Mouse (Mus musculus): ENCODE measurements around the gene Gapvd1. TPM values are rescaled to one million over a fixed set of nuclear protein-coding genes. Genes with fewer than 3 reads are reported as not detected.
A peak's percentile ranks its signal among the peaks of the same experiment; 100 is the strongest.
"Not testable (repeated sequence)": the region's sequence is repeated elsewhere in the genome, so short reads cannot be mapped to it uniquely, and the experiment has no call there.

Gapvd1 gene
- polyA plus RNA-seq (2012; rRNA removed), result 19.0 and 19.2 TPM in 2 replicates

GRCm38 (mm10) chr2:34754551-34755358 lies at the start of gene Gapvd1:
TSS of gene Gapvd1 (minus strand) at chr2:34755232.
- peaks cover 3% of the 10 kb centered on the region; the same call in 1 of the 2 replicates for H3K4me1 ChIP-seq (ENCODE audit: control insufficient read depth, insufficient read depth, low read length)
- no peaks in the 10 kb centered on the region for H3K36me3 ChIP-seq (ENCODE audit: control insufficient read depth, insufficient read depth, low read length)
- H3K4me3 ChIP-seq (ENCODE audit: control insufficient read depth, low read depth, low read length), result peak within 1 kb of the TSS; percentile 99
- H3K27ac ChIP-seq (ENCODE audit: control insufficient read depth, insufficient read depth, low read depth, low read length), result peak within 1 kb of the TSS; percentile 94
- no peak for TF ChIP-seq CTCF (IDR thresholded peaks at IDR 0.05; ENCODE audit: control insufficient read depth, insufficient read depth, insufficient replicate concordance, low read depth, low read length)
- TF ChIP-seq POLR2A (IDR thresholded peaks at IDR 0.05; ENCODE audit: control insufficient read depth, low read depth, low read length), result no peak
- H3K27me3 ChIP-seq (ENCODE audit: control insufficient read depth, insufficient read depth, low read length), result no peaks in the 10 kb centered on the region

- peaks cover 6% of the 10 kb centered on the region for H3K4me1 ChIP-seq (ENCODE audit: control insufficient read depth, insufficient read depth, low read length)
- H3K4me3 ChIP-seq (ENCODE audit: control insufficient read depth, low read depth, low read length), result no peak overlapping the region
- no peaks in the 10 kb centered on the region; the same call in 1 of the 2 replicates for H3K36me3 ChIP-seq (ENCODE audit: control insufficient read depth, insufficient read depth, low read length)
- no peaks in the 10 kb centered on the region for H3K27me3 ChIP-seq (ENCODE audit: control insufficient read depth, insufficient read depth, low read length)
- TF ChIP-seq CTCF (IDR thresholded peaks at IDR 0.05; ENCODE audit: control insufficient read depth, insufficient read depth, insufficient replicate concordance, low read depth, low read length) (no peak), POLR2A (IDR thresholded peaks at IDR 0.05; ENCODE audit: control insufficient read depth, low read depth, low read length) (no peak)
- no peak overlapping the region for H3K27ac ChIP-seq (ENCODE audit: control insufficient read depth, insufficient read depth, low read depth, low read length)
Measured at GRCm38 (mm10) chr2:34804815-34805214, 49.8 kb upstream of the Gapvd1 start.

- no peaks in the 10 kb centered on the region for H3K27me3 ChIP-seq (ENCODE audit: control insufficient read depth, insufficient read depth, low read length)
- H3K4me1 ChIP-seq (ENCODE audit: control insufficient read depth, insufficient read depth, low read length), result peaks cover 10% of the 10 kb centered on the region
- no peak for TF ChIP-seq CTCF (IDR thresholded peaks at IDR 0.05; ENCODE audit: control insufficient read depth, insufficient read depth, insufficient replicate concordance, low read depth, low read length)
- TF ChIP-seq POLR2A (IDR thresholded peaks at IDR 0.05; ENCODE audit: control insufficient read depth, low read depth, low read length), result no peak
- no peaks in the 10 kb centered on the region; the same call in 1 of the 2 replicates for H3K36me3 ChIP-seq (ENCODE audit: control insufficient read depth, insufficient read depth, low read length)
- no peak overlapping the region for H3K4me3 ChIP-seq (ENCODE audit: control insufficient read depth, low read depth, low read length)
- H3K27ac ChIP-seq (ENCODE audit: control insufficient read depth, insufficient read depth, low read depth, low read length), result no peak overlapping the region
Measured at GRCm38 (mm10) chr2:34804172-34804571, 49.1 kb upstream of the Gapvd1 start.

- peak overlapping the region; percentile 8; the same call in 1 of the 2 replicates for H3K4me3 ChIP-seq (ENCODE audit: control insufficient read depth, low read depth, low read length)
- H3K27me3 ChIP-seq (ENCODE audit: control insufficient read depth, insufficient read depth, low read length), result no peaks in the 10 kb centered on the region
- H3K4me1 ChIP-seq (ENCODE audit: control insufficient read depth, insufficient read depth, low read length), result peaks cover 10% of the 10 kb centered on the region
- H3K36me3 ChIP-seq (ENCODE audit: control insufficient read depth, insufficient read depth, low read length), result no peaks in the 10 kb centered on the region; the same call in 1 of the 2 replicates
- H3K27ac ChIP-seq (ENCODE audit: control insufficient read depth, insufficient read depth, low read depth, low read length), result no peak overlapping the region
- TF ChIP-seq CTCF (IDR thresholded peaks at IDR 0.05; ENCODE audit: control insufficient read depth, insufficient read depth, insufficient replicate concordance, low read depth, low read length) (no peak), POLR2A (IDR thresholded peaks at IDR 0.05; ENCODE audit: control insufficient read depth, low read depth, low read length) (no peak)
Measured at GRCm38 (mm10) chr2:34803746-34804145, 48.7 kb upstream of the Gapvd1 start.

DNA sequence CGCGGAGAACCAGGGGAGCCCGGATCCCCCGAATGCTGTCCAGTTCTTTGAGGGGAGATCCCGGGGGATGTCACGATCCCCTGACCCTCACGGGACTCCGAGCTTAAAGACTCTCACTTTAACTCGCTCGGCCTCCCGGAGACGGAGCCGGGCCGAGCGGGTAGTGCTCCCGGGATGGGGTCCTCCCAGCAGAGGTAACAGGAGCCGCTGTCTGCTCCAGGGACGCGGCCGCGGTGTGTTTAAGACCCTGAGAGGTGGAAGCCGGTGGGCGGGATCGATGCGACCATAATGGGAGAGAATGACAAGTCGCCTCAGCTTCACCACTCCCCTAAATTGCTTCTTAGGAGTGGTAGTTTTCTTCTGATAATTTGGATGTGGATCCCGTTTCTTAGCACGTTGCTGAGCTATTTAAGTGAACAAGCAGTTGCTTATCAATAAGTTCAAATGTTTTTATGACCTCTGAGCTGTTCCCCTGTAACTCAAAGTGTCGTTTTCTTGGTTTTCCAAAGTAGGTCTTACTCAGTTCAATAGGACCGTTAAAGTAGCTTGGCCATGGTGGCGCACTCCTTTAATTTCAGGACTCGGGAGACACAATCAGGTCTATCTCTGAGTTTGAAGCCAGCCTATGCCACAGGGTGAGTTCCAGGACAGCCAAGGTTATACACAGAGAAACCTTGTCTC lies 47.7 kb upstream of the Gapvd1 start:
- H3K27me3 ChIP-seq (ENCODE audit: control insufficient read depth, insufficient read depth, low read length); H3K36me3 ChIP-seq (ENCODE audit: control insufficient read depth, insufficient read depth, low read length); H3K4me1 ChIP-seq (ENCODE audit: control insufficient read depth, insufficient read depth, low read length): not testable (repeated sequence)
- peak overlapping the region; percentile 87 for H3K4me3 ChIP-seq (ENCODE audit: control insufficient read depth, low read depth, low read length)
- H3K27ac ChIP-seq (ENCODE audit: control insufficient read depth, insufficient read depth, low read depth, low read length), result peak overlapping the region; percentile 87

DNA sequence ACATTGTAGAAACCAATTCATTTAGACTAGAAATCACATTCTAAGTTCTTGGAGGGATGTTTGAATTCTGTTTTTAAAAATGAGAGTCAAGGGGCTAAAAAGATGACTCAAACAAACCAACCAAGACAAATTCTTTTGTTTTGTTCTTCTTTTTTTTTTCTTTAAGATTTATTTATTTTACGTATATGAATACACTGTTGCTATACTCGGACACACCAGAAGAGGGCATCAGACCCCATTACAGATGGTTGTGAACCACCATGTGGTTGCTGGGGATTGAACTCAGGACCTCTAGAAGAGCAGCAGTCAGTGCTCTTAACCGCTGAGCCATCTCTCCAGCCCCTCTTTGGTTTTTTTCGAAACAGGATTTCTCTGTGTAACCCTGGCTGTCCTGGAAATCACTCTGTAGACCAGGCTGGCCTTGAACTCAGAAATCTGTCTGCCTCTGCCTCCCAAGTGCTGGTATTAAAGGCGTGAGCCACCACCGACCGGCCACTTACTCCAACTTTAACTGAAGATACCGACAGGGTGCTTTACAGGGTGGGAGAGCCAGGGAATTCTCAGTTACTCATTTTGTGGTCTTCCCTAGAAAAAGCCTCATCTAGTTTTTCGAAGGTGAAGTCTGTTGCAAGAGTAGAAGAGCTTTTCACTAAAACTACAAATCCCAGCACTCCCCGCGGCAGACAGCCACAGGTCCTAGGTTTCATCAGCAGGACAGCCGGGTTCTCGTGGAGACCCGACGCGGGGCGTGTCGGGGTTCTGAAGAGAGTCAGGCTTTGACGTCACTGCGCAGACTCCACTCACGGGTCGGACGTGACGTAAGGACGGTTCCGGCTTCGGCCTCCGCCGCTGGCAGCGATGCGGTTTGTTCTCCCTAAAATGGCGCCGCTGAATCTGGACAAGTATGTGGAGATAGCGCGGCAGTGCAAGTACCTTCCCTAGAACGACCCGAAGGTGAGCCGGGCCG lies 46.8 kb upstream of the Gapvd1 start:
- TF ChIP-seq POLR2A (IDR thresholded peaks at IDR 0.05; ENCODE audit: control insufficient read depth, low read depth, low read length) (peak; percentile 99), CTCF (IDR thresholded peaks at IDR 0.05; ENCODE audit: control insufficient read depth, insufficient read depth, insufficient replicate concordance, low read depth, low read length) (no peak)
- Histone ChIP-seq H3K27ac (ENCODE audit: control insufficient read depth, insufficient read depth, low read depth, low read length) (peak overlapping the region; percentile 87), H3K4me1 (ENCODE audit: control insufficient read depth, insufficient read depth, low read length) (peaks cover 10% of the 10 kb centered on the region), H3K27me3 (ENCODE audit: control insufficient read depth, insufficient read depth, low read length) (no peaks in the 10 kb centered on the region), H3K4me3 (ENCODE audit: control insufficient read depth, low read depth, low read length) (peak overlapping the region; percentile 87), H3K36me3 (ENCODE audit: control insufficient read depth, insufficient read depth, low read length) (no peaks in the 10 kb centered on the region; the same call in 1 of the 2 replicates)
